Mouse (Mus musculus): ENCODE measurements at regions not wholly inside any gene's neighbourhood (a gene's known extent, or its start where the extent isn't known, plus 50 kb on each side); places are given as distances from the start of the nearest gene placed in this dataset.

GRCm38 (mm10) chr10:53850568-53850967, 99.6 kb upstream of the Fam184a start:
- no peak for TF ChIP-seq POLR2A (IDR thresholded peaks at IDR 0.05; ENCODE audit: borderline replicate concordance, extremely low read depth, low read depth, low read length)
- no peak for TF ChIP-seq CTCF (IDR thresholded peaks at IDR 0.05; ENCODE audit: insufficient read depth, low read length)

Measured in lung, adult 2 months (tissue).